8 mouse cellular contexts compared by ENCODE assay signal in the genomic region with DNA sequence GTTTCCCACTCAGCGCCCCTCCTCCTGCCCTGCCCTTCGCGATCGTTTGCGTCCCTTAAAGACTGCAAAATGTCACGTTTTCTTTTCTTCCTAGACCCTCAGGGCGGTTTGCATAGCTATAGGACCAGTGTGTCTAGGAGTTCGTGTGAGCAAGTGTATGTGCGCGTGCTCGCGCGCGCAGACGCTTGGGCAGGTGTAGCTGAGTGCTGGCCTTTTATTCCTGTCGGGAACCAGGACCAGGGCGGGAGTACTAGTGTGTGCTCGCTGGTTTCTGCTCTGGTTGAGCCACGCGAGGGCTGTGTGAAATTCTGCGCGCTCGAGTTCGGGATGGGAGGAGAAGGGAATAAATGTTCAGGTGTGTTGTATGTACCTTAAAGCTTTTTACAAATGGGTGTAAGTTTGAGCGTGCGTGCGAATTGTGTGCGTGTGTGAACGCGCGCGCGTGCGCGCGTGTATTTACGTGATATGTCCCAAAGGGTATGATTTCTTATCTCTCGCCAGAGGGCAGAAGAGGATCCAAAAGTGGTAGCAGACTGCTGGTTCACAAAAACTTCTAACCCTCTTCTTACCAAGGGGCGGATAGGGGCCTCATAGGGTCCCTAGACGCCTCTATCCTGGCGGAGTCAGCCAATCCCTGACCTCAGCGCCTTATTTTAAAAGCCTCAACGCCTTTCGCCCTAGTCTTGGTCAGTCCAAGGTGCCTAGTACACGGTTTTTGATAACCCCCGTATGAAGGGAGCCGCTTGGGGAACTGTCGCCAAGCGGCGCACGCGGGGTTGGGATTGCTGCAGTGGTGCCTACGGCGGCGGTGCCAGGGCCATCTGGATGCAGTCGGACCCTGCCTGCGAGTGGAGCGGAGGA. TPM values are rescaled to one million over a fixed set of nuclear protein-coding genes. Genes with fewer than 3 reads are reported as not detected.
DNase-seq lines count a peak whose midpoint lies in the region; ATAC-seq and TF ChIP-seq lines count a peak whose summit lies in the region.

No protein-coding gene starts in this region.

- peak; percentile 37 to 55 for DNase-seq in spleen, postnatal 10 days (ENCODE audit: low spot score in 2 of 2)
- no peak for DNase-seq in spleen, postnatal 14 days (ENCODE audit: low spot score in 2 of 2)
- DNase-seq in kidney, postnatal 10 days = peak; percentile 29
- DNase-seq in lung, postnatal 36 days = peak; percentile 73
- DNase-seq in spleen, postnatal 4 days (ENCODE audit: low spot score in 2 of 2) = peak; percentile 26 to 67
- DNase-seq in ovary, adult 18-20 months (ENCODE audit: low spot score) = no peak

- under 1% methylated on average over 58 of the region's 58 CpGs for WGBS in heart, embryonic 14.5 days

- no peak overlapping the region for H3K27ac ChIP-seq in cortical plate, adult 2 months (ENCODE audit: insufficient read depth, low read length)
- no peak overlapping the region for H3K27ac ChIP-seq in heart, embryonic 14.5 days (replicated peaks in 1 of 2; ENCODE audit: control insufficient read depth in 1 of 2, insufficient read depth in 1 of 2, low read depth in 2 of 2, low read length in 2 of 2)

- peaks cover 83% of the 10 kb centered on the region for H3K27me3 ChIP-seq in heart, embryonic 14.5 days (ENCODE audit: control insufficient read depth, insufficient read depth, low read length)

- H3K9ac ChIP-seq in heart, embryonic 14.5 days (ENCODE audit: low read length) = peak overlapping the region; percentile 62; the same call in 1 of the 2 replicates

- no peaks in the 10 kb centered on the region for H3K9me3 ChIP-seq in heart, embryonic 14.5 days (ENCODE audit: control insufficient read depth, low read length)

- no peaks in the 10 kb centered on the region for H3K36me3 ChIP-seq in heart, embryonic 14.5 days (ENCODE audit: control insufficient read depth, insufficient read depth, low read length)

- peak overlapping the region; percentile 67 for H3K4me3 ChIP-seq in cortical plate, adult 2 months (ENCODE audit: insufficient read depth, low read length)
- H3K4me3 ChIP-seq in heart, embryonic 14.5 days (ENCODE audit: control insufficient read depth in 1 of 2, insufficient read depth in 1 of 2, low read depth in 1 of 2, low read length in 2 of 2) = peak overlapping the region; percentile 35 to 59

- TF ChIP-seq POLR2A in cortical plate, adult 2 months (IDR thresholded peaks at IDR 0.05; ENCODE audit: extremely low read depth, insufficient read depth, low read length) = no peak

- TF ChIP-seq CTCF in cortical plate, adult 2 months (IDR thresholded peaks at IDR 0.05; ENCODE audit: extremely low read depth, insufficient read depth, low read length) = no peak

- ATAC-seq in heart, embryonic 14.5 days (ENCODE audit: insufficient number of reproducible peaks, insufficient read depth, low FRiP score, low read depth) = no peak

- peak overlapping the region; percentile 82 for H3K4me2 ChIP-seq in heart, embryonic 14.5 days (ENCODE audit: low read length)

- 0 out of 2 replicates have a peak, but pooled peaks cover 1% of the 10 kb centered on the region for H3K4me1 ChIP-seq in cortical plate, adult 2 months (ENCODE audit: control insufficient read depth, insufficient read depth, low read length)
- H3K4me1 ChIP-seq in heart, embryonic 14.5 days (ENCODE audit: control insufficient read depth in 2 of 2, insufficient read depth in 2 of 2, low read length in 2 of 2) = peaks cover 16 to 46% of the 10 kb centered on the region in 2 experiments

RNA-seq across cellular contexts. Expression of gene Rtn4rl2, which starts 1.1 kb away (rescaled TPM):
- 73.3 and 76.9 TPM in 2 replicates for polyA plus RNA-seq in cortical plate, adult 2 months (2012; rRNA removed)
- polyA plus RNA-seq in heart, embryonic 14.5 days (2014; fragmentation: Nextera tagmentation; extraction: Ambion mirVana) = 2.2 TPM in 2 replicates

RNA-seq across cellular contexts. Expression of gene Slc43a3, which starts 48.7 kb away (rescaled TPM):
- polyA plus RNA-seq in cortical plate, adult 2 months (2012; rRNA removed) = 0.68 and 0.92 TPM in 2 replicates
- 33.7 and 34.2 TPM in 2 replicates for polyA plus RNA-seq in heart, embryonic 14.5 days (2014; fragmentation: Nextera tagmentation; extraction: Ambion mirVana)

RNA-seq across cellular contexts. Expression of gene Slc43a1, which starts 49.0 kb away (rescaled TPM):
- polyA plus RNA-seq in cortical plate, adult 2 months (2012; rRNA removed) = 0.13 and 0.52 TPM in 2 replicates
- polyA plus RNA-seq in heart, embryonic 14.5 days (2014; fragmentation: Nextera tagmentation; extraction: Ambion mirVana) = 9.2 and 10.5 TPM in 2 replicates

Comparison
In these comparisons a context has a peak if more than half of its experiments do, and no peak if none do; other contexts are left out.
1. DNase-seq: peak in spleen, postnatal 10 days (2 of 2), kidney, postnatal 10 days (single experiment), lung, postnatal 36 days (single experiment) and spleen, postnatal 4 days (2 of 2); none in spleen, postnatal 14 days (0 of 2) and ovary, adult 18-20 months (single experiment).
2. RNA of gene Rtn4rl2, which starts 1.1 kb away (polyA plus RNA-seq): 73.3 to 76.9 TPM in cortical plate, adult 2 months; 2.2 TPM in heart, embryonic 14.5 days; every median in the first group is over 10 times any median in the second.
3. RNA of gene Slc43a3, which starts 48.7 kb away (polyA plus RNA-seq): 33.7 to 34.2 TPM in heart, embryonic 14.5 days; 0.68 to 0.92 TPM in cortical plate, adult 2 months; every median in the first group is over 10 times any median in the second.